Mouse (Mus musculus): ENCODE measurements around the gene Ctla4.

- TF ChIP-seq CHD2 (IDR thresholded peaks at IDR 0.05; ENCODE audit: low read length) (no peak), MYC (IDR thresholded peaks at IDR 0.05; ENCODE audit: low read depth, low read length) (no peak), UBTF (IDR thresholded peaks at IDR 0.05; ENCODE audit: borderline replicate concordance, insufficient read depth, low read depth, low read length) (no peak), POLR2A (IDR thresholded peaks at IDR 0.05; ENCODE audit: control insufficient read depth in 1 of 2, insufficient read depth in 1 of 2, low read depth in 1 of 2, low read length in 2 of 2, poor library complexity in 1 of 2) (no peak), CTCF (IDR thresholded peaks at IDR 0.05 in 2 of 3, conservative IDR thresholded peaks at IDR 0.05 in 1 of 3; ENCODE audit: control insufficient read depth in 1 of 3, insufficient read depth in 1 of 3, low read depth in 2 of 3, low read length in 3 of 3, poor library complexity in 1 of 3, severe bottlenecking in 1 of 3) (no peak), EP300 (IDR thresholded peaks at IDR 0.05; ENCODE audit: low read depth in 1 of 2, low read length in 2 of 2) (no peak), ZNF384 (IDR thresholded peaks at IDR 0.05; ENCODE audit: low read depth, low read length) (no peak), POLR2AphosphoS2 (IDR thresholded peaks at IDR 0.05; ENCODE audit: low read length) (no peak), RAD21 (IDR thresholded peaks at IDR 0.05; ENCODE audit: low read depth, low read length) (no peak)
These were observed 26.5 kb downstream of the Ctla4 start for GRCm38 (mm10) chr1:60913305-60913704.
